Mouse (Mus musculus) CH12.LX (cell line): ENCODE data around the gene BC051142.

Source experiments
- MAX ChIP-seq: IDR thresholded peaks from 2 replicates; pipeline ENCODE4 v1.6.1; 2011; ENCODE audit warnings: low read length, improper control_type of control experiment
- MXI1 ChIP-seq: IDR thresholded peaks from 2 replicates; pipeline ENCODE4 v1.6.1; 2011; ENCODE audit warnings: mild to moderate bottlenecking, low read depth, low read length, improper control_type of control experiment
- RCOR1 ChIP-seq: conservative IDR thresholded peaks from 2 replicates; pipeline ENCODE4 v1.6.1; 2012; ENCODE audit warnings: low read depth, mild to moderate bottlenecking, inconsistent platforms, low read length, improper control_type of control experiment

- TF ChIP-seq MAX: no peak
- no peak for TF ChIP-seq MXI1
- TF ChIP-seq RCOR1: no peak
Observed at GRCm38 (mm10) chr17:34384699-34385098, 13.9 kb upstream of the BC051142 start.
